Mouse (Mus musculus) right cerebral cortex, adult 18-20 months (tissue): ENCODE measurements around the gene Paxbp1.

Experiments used
- DNase-seq: peaks from one replicate; pipeline ENCODE4 v3.0.0; 2022; ENCODE audit warnings: mixed read lengths

The Paxbp1 gene

GRCm38 (mm10) chr16:90995498-90995897, 48.8 kb downstream of the Paxbp1 start:
- DNase-seq: no peak

- no peak for DNase-seq
These were observed 49.3 kb downstream of the Paxbp1 start for GRCm38 (mm10) chr16:90995023-90995422.

DNA sequence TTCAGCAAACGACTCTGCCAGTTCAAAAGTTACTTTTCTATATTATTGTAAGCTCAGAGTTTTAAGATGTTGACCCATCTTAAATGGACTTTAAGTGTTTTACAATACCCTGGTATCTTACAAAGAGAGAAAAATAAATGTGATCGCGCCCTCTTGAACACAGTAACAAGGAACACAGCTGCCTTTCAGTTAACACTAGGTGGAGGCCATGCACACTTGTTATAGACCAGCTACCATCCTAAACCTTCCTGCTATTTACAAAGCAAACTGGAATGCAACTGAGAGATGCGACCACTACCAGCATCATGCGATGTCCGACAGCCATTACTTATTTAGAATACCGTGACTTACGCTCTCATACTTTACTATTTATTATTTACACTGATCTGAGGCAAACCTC, 55.2 kb downstream of the Paxbp1 start:
- no peak for DNase-seq

- DNase-seq: no peak
These were observed 55.7 kb downstream of the Paxbp1 start for GRCm38 (mm10) chr16:90988665-90989064.

- DNase-seq: no peak
These were observed 56.3 kb downstream of the Paxbp1 start for GRCm38 (mm10) chr16:90988039-90988438.

DNA sequence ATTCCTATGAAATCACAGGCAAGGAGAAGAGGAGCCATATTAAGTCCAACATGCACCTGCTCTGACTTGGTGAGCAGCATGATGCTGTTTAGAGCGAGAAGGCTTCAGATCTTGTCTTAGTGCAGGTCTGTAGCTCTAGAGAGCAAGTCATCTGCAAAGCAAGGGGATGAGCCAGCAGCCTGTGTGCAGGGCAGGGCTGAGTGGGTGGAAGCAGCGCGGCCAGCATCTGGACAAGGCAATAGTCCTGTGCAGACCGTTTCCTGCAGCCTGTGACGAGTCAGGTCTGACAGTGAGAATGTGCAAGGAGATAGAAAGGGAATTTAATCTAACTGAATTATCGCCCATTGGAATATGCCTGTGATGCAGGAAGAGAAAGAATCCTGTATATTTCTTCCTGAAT, 73.3 kb downstream of the Paxbp1 start:
- no peak for DNase-seq

DNA sequence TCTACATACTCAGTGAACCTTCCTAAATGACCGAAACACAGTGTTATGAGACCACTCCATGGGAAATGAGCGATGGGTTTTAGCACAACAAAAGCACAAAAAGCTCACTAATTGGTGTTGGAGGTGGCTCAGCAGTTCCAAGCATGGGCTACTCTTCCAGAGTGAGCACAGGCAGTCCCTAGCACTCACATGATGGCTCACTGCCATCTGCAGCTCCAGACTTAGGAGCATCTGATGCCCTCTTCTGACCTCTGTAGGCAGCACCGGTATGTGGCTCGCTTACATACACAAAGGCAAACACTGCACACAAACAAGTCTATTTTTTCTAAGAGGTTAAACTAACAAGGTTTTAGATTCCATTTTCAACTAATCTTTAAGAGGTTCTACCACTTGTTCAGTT, 78.1 kb downstream of the Paxbp1 start:
- DNase-seq: no peak

DNA sequence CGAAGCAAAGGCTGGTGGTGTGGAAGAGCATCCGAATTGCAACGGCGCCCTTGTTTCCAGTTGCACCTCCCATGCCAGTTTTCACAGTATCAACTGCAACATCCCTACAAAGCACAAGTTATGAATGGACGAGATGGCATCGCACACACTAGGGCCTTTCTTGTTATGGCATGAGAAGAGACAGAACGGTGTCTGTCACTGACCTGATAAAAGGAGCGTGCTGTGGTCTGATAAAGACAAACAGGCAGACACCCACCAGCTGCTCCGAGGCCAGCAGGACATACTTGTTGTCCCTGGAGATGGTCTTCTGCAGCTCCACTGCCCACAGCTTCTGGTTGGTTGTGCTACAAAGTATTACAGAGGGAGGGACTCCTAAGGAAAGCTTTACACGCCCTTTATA, 80.0 kb downstream of the Paxbp1 start:
- DNase-seq: no peak
